Mouse (Mus musculus) frontal cortex, postnatal 36 days (tissue): ENCODE data around the gene Zfp503.

Source experiments
- DNase-seq, 2 experiments: peaks; one replicate each; pipeline ENCODE4 v3.0.0; 2022; ENCODE audit warnings: low spot score in 2 of 2

The Zfp503 gene

GRCm38 (mm10) chr14:21993251-21994060 is 4.1 kb upstream of the Zfp503 start:
- peak in 1 of 2 experiments; percentile 2 for DNase-seq

- no peak for DNase-seq
Measured at GRCm38 (mm10) chr14:21992321-21992885, 3.0 kb upstream of the Zfp503 start.

GRCm38 (mm10) chr14:21991856-21992255 is 2.5 kb upstream of the Zfp503 start:
- no peak for DNase-seq

- peak in 1 of 2 experiments; percentile 4 for DNase-seq
Measured at GRCm38 (mm10) chr14:21991251-21991780, 1.9 kb upstream of the Zfp503 start.

GRCm38 (mm10) chr14:21990321-21991021 is 1.1 kb upstream of the Zfp503 start:
- DNase-seq: no peak

GRCm38 (mm10) chr14:21988577-21989290 is 667 bp downstream of the Zfp503 start:
- DNase-seq: no peak

GRCm38 (mm10) chr14:21987660-21988576 is 1.5 kb downstream of the Zfp503 start:
- DNase-seq: peak; percentile 85 to 90

GRCm38 (mm10) chr14:21986733-21987659 is 2.4 kb downstream of the Zfp503 start:
- no peak for DNase-seq

GRCm38 (mm10) chr14:21985981-21986732 is 3.2 kb downstream of the Zfp503 start:
- DNase-seq: peak; percentile 68 to 74

- DNase-seq: no peak
Measured at GRCm38 (mm10) chr14:21985426-21985931, 3.9 kb downstream of the Zfp503 start.

- DNase-seq: no peak
Measured at GRCm38 (mm10) chr14:21984757-21985425, 4.5 kb downstream of the Zfp503 start.

- no peak for DNase-seq
Measured at GRCm38 (mm10) chr14:21983950-21984730, 5.3 kb downstream of the Zfp503 start.

GRCm38 (mm10) chr14:21983311-21983949 is 6.0 kb downstream of the Zfp503 start:
- no peak for DNase-seq

GRCm38 (mm10) chr14:21982592-21983310 is 6.7 kb downstream of the Zfp503 start:
- DNase-seq: no peak

GRCm38 (mm10) chr14:21982096-21982591 is 7.3 kb downstream of the Zfp503 start:
- DNase-seq: no peak

- DNase-seq: peak in 1 of 2 experiments; percentile 66
Measured at GRCm38 (mm10) chr14:21981462-21981861, 7.9 kb downstream of the Zfp503 start.
